In genomic region chr9:14248209-14248596, GRCm38 (mm10) we compare ENCODE assay signal across 13 mouse cellular contexts. TPM values are rescaled to one million over a fixed set of nuclear protein-coding genes. Genes with fewer than 3 reads are reported as not detected.
DNase-seq lines count a peak whose midpoint lies in the region; ATAC-seq and TF ChIP-seq lines count a peak whose summit lies in the region.
"Had no signal": no experiment of that assay in that cellular context is flagged by ENCODE, and none has a peak within 500 bp of the region (broad histone marks: within the 10 kb centered on the region; RNA-seq: fewer than 3 reads in every experiment).

No protein-coding gene starts in this region.

- H3K9me3 ChIP-seq in kidney, postnatal 0 days (replicated peaks; ENCODE audit: low read length): no peaks in the 10 kb centered on the region

- no peak for TF ChIP-seq POLR2A in cortical plate, adult 2 months (IDR thresholded peaks at IDR 0.05; ENCODE audit: extremely low read depth, insufficient read depth, low read length)

- no peak for ATAC-seq in kidney, postnatal 0 days (replicated peaks; ENCODE audit: low FRiP score, low read depth)
- peak; percentile 33 for ATAC-seq in inflammation-experienced regulatory T-cells, adult 6 months

- no peak for TF ChIP-seq CTCF in kidney, postnatal 0 days (IDR thresholded peaks at IDR 0.05; ENCODE audit: low read depth)
- no peak for TF ChIP-seq CTCF in cortical plate, adult 2 months (IDR thresholded peaks at IDR 0.05; ENCODE audit: extremely low read depth, insufficient read depth, low read length)

- no peak overlapping the region for H3K9ac ChIP-seq in kidney, postnatal 0 days (ENCODE audit: low read depth, low read length)

- no peak overlapping the region for H3K4me3 ChIP-seq in kidney, postnatal 0 days (replicated peaks; ENCODE audit: low read depth, low read length)
- no peak overlapping the region for H3K4me3 ChIP-seq in cortical plate, adult 2 months (ENCODE audit: insufficient read depth, low read length)

- DNase-seq in kidney, postnatal 0 days (ENCODE audit: low spot score): no peak
- no peak for DNase-seq in kidney, postnatal 25 days
- DNase-seq in thymus, postnatal 25 days: peak; percentile 56
- no peak for DNase-seq in neural tube, embryonic 10.5 days (ENCODE audit: extremely low spot score, low spot score)
- no peak for DNase-seq in right cerebral cortex, postnatal 4 days
- DNase-seq: adrenal gland, postnatal 10 days; cerebellum, postnatal 14 days; heart, adult 11 months; heart, postnatal 10 days; kidney, adult 11 months had no signal

- no peaks in the 10 kb centered on the region for H3K36me3 ChIP-seq in kidney, postnatal 0 days (ENCODE audit: insufficient read depth, low read length)

- no peaks in the 10 kb centered on the region for H3K27me3 ChIP-seq in kidney, postnatal 0 days (ENCODE audit: insufficient read depth, low read length)

- no peak overlapping the region for H3K4me2 ChIP-seq in kidney, postnatal 0 days (ENCODE audit: low read length)

- H3K27ac ChIP-seq in kidney, postnatal 0 days: peak overlapping the region; percentile 71; the same call in 1 of the 2 replicates
- H3K27ac ChIP-seq in cortical plate, adult 2 months (ENCODE audit: insufficient read depth, low read length): 0 out of 2 replicates have a peak overlapping the region, but pooled peaks have one; percentile 78
- H3K27ac ChIP-seq: macrophage had no signal

- H3K4me1 ChIP-seq in kidney, postnatal 0 days (replicated peaks; ENCODE audit: insufficient read depth, low read length): peaks cover 16% of the 10 kb centered on the region
- H3K4me1 ChIP-seq in cortical plate, adult 2 months (ENCODE audit: control insufficient read depth, insufficient read depth, low read length): no peaks in the 10 kb centered on the region

- 58% methylated on average over 3 of the region's 3 CpGs for WGBS in kidney, postnatal 0 days

RNA-seq across cellular contexts. Expression of gene Sesn3, which starts 26.7 kb away (rescaled TPM):
- 12.9 and 15.2 TPM in 2 replicates for polyA plus RNA-seq in kidney, postnatal 0 days (2015; fragmentation: Nextera tagmentation; extraction: Ambion mirVana)
- 32.4 and 36.7 TPM in 2 replicates for polyA plus RNA-seq in cortical plate, adult 2 months (2012; rRNA removed)
- polyA plus RNA-seq in inflammation-experienced regulatory T-cells, adult 6 months (2017; shearing (Covaris generic)): 10 to 100 TPM; 15.5 to 29.8 (median 28.9) TPM
